Mouse (Mus musculus): ENCODE measurements around the gene Lpp.
"Not testable (repeated sequence)": the region's sequence is repeated elsewhere in the genome, so short reads cannot be mapped to it uniquely, and the experiment has no call there.

The Lpp gene

GRCm38 (mm10) chr16:25017046-25017445 lies 623.7 kb downstream of the Lpp start:
- DNase-seq = no peak

GRCm38 (mm10) chr16:25021743-25022359 lies 628.5 kb downstream of the Lpp start:
- DNase-seq = not testable (repeated sequence)

- DNase-seq = no peak
Measured at GRCm38 (mm10) chr16:25024591-25024990, 631.3 kb downstream of the Lpp start.

- DNase-seq = no peak
Measured at GRCm38 (mm10) chr16:25026191-25026590, 632.9 kb downstream of the Lpp start.

GRCm38 (mm10) chr16:25029548-25029947 lies 636.2 kb downstream of the Lpp start:
- DNase-seq = no peak

GRCm38 (mm10) chr16:25037361-25037760 lies 644.1 kb downstream of the Lpp start:
- no peak for DNase-seq

GRCm38 (mm10) chr16:25038529-25038928 lies 645.2 kb downstream of the Lpp start:
- no peak for DNase-seq

- DNase-seq = peak; percentile 72
Measured at GRCm38 (mm10) chr16:25039904-25040303, 646.6 kb downstream of the Lpp start.

GRCm38 (mm10) chr16:25041165-25041564 lies 647.9 kb downstream of the Lpp start:
- DNase-seq = no peak

- peak; percentile 74 for DNase-seq
Measured at GRCm38 (mm10) chr16:25041855-25042529, 648.7 kb downstream of the Lpp start.

Data from right cerebral cortex, adult 18-20 months (tissue).